Mouse (Mus musculus): ENCODE data around the gene H2-DMb1. TPM values are rescaled to one million over a fixed set of nuclear protein-coding genes. Genes with fewer than 3 reads are reported as not detected.

H2-DMb1 gene
- polyA plus RNA-seq (2012; rRNA removed) (1.2 TPM in 2 replicates), polyA plus RNA-seq (2014; fragmentation: Nextera tagmentation; extraction: Ambion mirVana) (0.79 and 0.86 TPM in 2 replicates)

DNA sequence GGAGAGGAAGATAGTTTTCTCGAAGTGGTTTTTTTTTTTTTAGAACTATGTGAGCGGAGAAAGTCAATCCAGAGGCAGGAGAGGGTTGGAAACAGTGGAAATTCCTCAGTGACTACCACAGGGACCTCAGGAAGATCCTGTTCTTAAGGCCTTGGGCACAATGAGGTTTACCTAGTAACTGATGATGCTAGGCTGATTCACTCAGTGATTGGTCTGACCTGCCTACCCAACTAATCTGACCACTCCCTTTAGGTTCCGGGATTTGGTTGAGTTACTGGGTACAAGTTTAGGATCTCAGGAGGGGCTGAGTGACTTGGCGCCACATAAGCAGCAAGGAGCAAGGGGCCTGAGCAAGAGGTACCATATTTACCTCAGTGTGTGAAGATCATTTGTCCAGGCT, at the start of gene H2-DMb1:
Gene H2-DMb1, plus strand, starts transcription at position 150 of the 400 bp plus-strand sequence.
- DNase-seq (ENCODE audit: low read depth in 3 of 3, low spot score in 3 of 3) (no peak), ATAC-seq (ENCODE audit: insufficient read depth) (no peak)

DNA sequence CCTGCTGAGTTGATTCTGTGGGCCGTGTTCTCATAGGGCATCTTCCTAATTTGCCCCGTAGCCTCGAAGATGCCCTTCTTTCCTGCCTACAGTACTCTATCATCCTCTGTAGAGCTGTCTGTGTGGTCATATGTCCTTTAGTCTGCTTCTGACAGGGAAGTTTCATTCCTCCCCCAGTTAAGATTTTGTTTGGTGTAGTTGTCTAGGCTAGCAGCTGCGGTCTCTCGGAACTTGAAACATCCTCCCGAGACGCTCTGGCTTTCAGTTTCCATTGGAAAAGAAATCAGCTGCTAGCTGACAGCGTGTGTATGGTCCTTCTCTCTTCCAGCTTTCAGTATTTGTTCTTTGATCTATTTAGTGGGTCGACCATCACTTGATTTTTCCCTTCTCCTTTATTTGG, 48.1 kb upstream of the H2-DMb1 start:
- Histone ChIP-seq H3K4me1 (replicated peaks; ENCODE audit: control insufficient read depth in 2 of 2, insufficient read depth in 2 of 2, low read length in 1 of 2) (no peaks in the 10 kb centered on the region), H3K4me3 (ENCODE audit: insufficient read depth in 1 of 2, low read depth in 2 of 2, low read length in 2 of 2) (no peak overlapping the region), H3K9me3 (ENCODE audit: control insufficient read depth, low read length) (no peaks in the 10 kb centered on the region), H3K4me2 (ENCODE audit: low read depth) (no peak overlapping the region), H3K27me3 (ENCODE audit: control insufficient read depth, insufficient read depth, low read length) (no peaks in the 10 kb centered on the region), H3K36me3 (replicated peaks; ENCODE audit: control insufficient read depth, insufficient read depth, low read depth) (no peaks in the 10 kb centered on the region; the same call in none of the 2 replicates), H3K9ac (replicated peaks) (no peak overlapping the region), H3K27ac (no peak overlapping the region)
- WGBS (ENCODE audit: insufficient replicate concordance) = 74% methylated on average over 9 of the region's 9 CpGs
- TF ChIP-seq CTCF (IDR thresholded peaks at IDR 0.05; ENCODE audit: low read depth) (no peak), EP300 (IDR thresholded peaks at IDR 0.05; ENCODE audit: low read depth) (no peak)
- ATAC-seq (ENCODE audit: insufficient read depth) (no peak), DNase-seq (ENCODE audit: low read depth in 3 of 3, low spot score in 3 of 3) (no peak)

More for the DNA sequence above, at the start of gene H2-DMb1:
- no peak within 1 kb of the TSS for H3K9ac ChIP-seq (replicated peaks)
- no peaks in the 10 kb centered on the region for H3K36me3 ChIP-seq (replicated peaks; ENCODE audit: control insufficient read depth, insufficient read depth, low read depth)
- H3K4me2 ChIP-seq (ENCODE audit: low read depth) = no peak within 1 kb of the TSS
- H3K27me3 ChIP-seq (ENCODE audit: control insufficient read depth, insufficient read depth, low read length) = no peaks in the 10 kb centered on the region
- 36% methylated on average over 4 of the region's 4 CpGs for WGBS (ENCODE audit: insufficient replicate concordance)
- TF ChIP-seq CTCF (IDR thresholded peaks at IDR 0.05; ENCODE audit: low read depth) = no peak
- TF ChIP-seq EP300 (IDR thresholded peaks at IDR 0.05; ENCODE audit: low read depth) = no peak
- H3K4me1 ChIP-seq (replicated peaks; ENCODE audit: control insufficient read depth in 2 of 2, insufficient read depth in 2 of 2, low read length in 1 of 2) = no peaks in the 10 kb centered on the region
- no peak within 1 kb of the TSS for H3K27ac ChIP-seq
- H3K4me3 ChIP-seq (ENCODE audit: insufficient read depth in 1 of 2, low read depth in 2 of 2, low read length in 2 of 2) = no peak within 1 kb of the TSS
- no peaks in the 10 kb centered on the region for H3K9me3 ChIP-seq (ENCODE audit: control insufficient read depth, low read length)

DNA sequence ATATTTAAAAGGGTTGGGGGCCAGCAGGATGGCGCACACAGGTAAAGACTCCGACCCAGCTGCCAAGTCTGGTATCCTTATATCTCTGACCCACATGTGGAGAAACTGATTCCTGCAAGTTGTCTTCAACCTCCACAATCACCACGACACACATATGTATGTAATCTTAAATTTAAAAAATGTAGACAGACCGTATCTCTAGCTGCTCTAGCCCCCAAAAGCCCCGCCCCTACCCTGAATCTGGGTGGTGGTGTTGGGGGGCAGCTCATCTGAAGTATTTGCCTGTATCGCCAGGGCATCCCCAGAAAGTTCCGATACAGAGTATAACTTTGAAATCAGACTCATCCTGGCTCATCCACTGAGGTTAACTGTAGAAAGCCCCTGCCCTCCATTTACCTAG, 46.3 kb upstream of the H2-DMb1 start:
- WGBS (ENCODE audit: insufficient replicate concordance) = 72% methylated on average over 7 of the region's 7 CpGs
- no peak overlapping the region for H3K27ac ChIP-seq
- ATAC-seq (ENCODE audit: insufficient read depth) = no peak
- H3K27me3 ChIP-seq (ENCODE audit: control insufficient read depth, insufficient read depth, low read length) = no peaks in the 10 kb centered on the region
- DNase-seq (ENCODE audit: low read depth in 3 of 3, low spot score in 3 of 3) = no peak
- H3K9ac ChIP-seq (replicated peaks) = no peak overlapping the region
- TF ChIP-seq CTCF (IDR thresholded peaks at IDR 0.05; ENCODE audit: low read depth) = no peak
- no peak for TF ChIP-seq EP300 (IDR thresholded peaks at IDR 0.05; ENCODE audit: low read depth)
- H3K4me2 ChIP-seq (ENCODE audit: low read depth) = no peak overlapping the region
- H3K4me1 ChIP-seq (replicated peaks; ENCODE audit: control insufficient read depth in 2 of 2, insufficient read depth in 2 of 2, low read length in 1 of 2) = no peaks in the 10 kb centered on the region
- H3K36me3 ChIP-seq (replicated peaks; ENCODE audit: control insufficient read depth, insufficient read depth, low read depth) = peaks cover 14% of the 10 kb centered on the region
- H3K9me3 ChIP-seq (ENCODE audit: control insufficient read depth, low read length) = no peaks in the 10 kb centered on the region
- H3K4me3 ChIP-seq (ENCODE audit: insufficient read depth in 1 of 2, low read depth in 2 of 2, low read length in 2 of 2) = no peak overlapping the region

DNA sequence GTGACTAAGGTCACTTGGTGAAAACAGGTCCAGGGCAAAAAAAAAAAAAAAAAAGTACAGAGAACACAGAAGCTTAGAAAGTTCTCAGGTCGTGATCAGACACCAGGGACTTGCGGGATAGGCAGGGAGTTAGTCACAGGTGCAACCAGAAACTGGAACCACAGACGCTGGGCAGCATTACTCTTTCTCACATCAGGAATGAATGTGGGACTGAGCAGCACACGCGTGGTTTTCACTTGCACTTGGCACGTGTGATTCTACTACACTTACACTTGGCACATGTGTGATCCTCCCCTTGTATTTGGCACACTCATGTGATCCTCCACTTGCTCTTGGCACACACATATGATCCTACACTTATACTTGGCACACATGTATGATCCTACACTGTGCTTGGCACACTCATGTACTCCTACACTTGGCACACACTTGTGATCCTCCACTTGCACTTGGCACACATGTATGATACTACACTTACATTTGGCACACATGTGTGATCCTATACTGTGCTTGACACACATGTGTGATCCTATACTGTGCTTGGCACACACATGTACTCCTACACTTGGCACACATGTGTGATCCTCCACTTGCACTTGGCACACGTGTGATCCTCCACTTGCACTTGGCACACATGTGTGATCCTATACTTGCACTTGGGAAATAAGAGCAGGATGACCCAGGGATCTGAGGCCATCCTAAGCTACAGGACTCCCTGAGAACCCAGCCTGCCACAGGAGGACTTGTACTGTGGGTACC, 45.6 kb upstream of the H2-DMb1 start:
- no peak overlapping the region for H3K27ac ChIP-seq
- DNase-seq (ENCODE audit: low read depth in 3 of 3, low spot score in 3 of 3) = no peak

GRCm38 (mm10) chr17:34108460-34108859, 44.4 kb upstream of the H2-DMb1 start:
- H3K9ac ChIP-seq (replicated peaks) = no peak overlapping the region
- no peaks in the 10 kb centered on the region for H3K4me1 ChIP-seq (replicated peaks; ENCODE audit: control insufficient read depth in 2 of 2, insufficient read depth in 2 of 2, low read length in 1 of 2)
- no peak overlapping the region for H3K4me2 ChIP-seq (ENCODE audit: low read depth)
- TF ChIP-seq CTCF (IDR thresholded peaks at IDR 0.05; ENCODE audit: low read depth) (no peak), EP300 (IDR thresholded peaks at IDR 0.05; ENCODE audit: low read depth) (no peak)
- H3K36me3 ChIP-seq (replicated peaks; ENCODE audit: control insufficient read depth, insufficient read depth, low read depth) = peaks cover 33% of the 10 kb centered on the region
- 82% methylated on average over 5 of the region's 6 CpGs for WGBS (ENCODE audit: insufficient replicate concordance)
- no peaks in the 10 kb centered on the region for H3K9me3 ChIP-seq (ENCODE audit: control insufficient read depth, low read length)
- DNase-seq (ENCODE audit: low read depth in 3 of 3, low spot score in 3 of 3) (no peak), ATAC-seq (ENCODE audit: insufficient read depth) (no peak)
- no peak overlapping the region for H3K27ac ChIP-seq
- H3K27me3 ChIP-seq (ENCODE audit: control insufficient read depth, insufficient read depth, low read length) = no peaks in the 10 kb centered on the region
- no peak overlapping the region for H3K4me3 ChIP-seq (ENCODE audit: insufficient read depth in 1 of 2, low read depth in 2 of 2, low read length in 2 of 2)

More for the DNA sequence above, 45.6 kb upstream of the H2-DMb1 start:
- peaks cover 21% of the 10 kb centered on the region for H3K36me3 ChIP-seq (replicated peaks; ENCODE audit: control insufficient read depth, insufficient read depth, low read depth)
- WGBS (ENCODE audit: insufficient replicate concordance) = 71% methylated on average over 7 of the region's 7 CpGs
- no peak overlapping the region for H3K4me2 ChIP-seq (ENCODE audit: low read depth)
- no peak overlapping the region for H3K9ac ChIP-seq (replicated peaks)
- no peaks in the 10 kb centered on the region for H3K9me3 ChIP-seq (ENCODE audit: control insufficient read depth, low read length)
- TF ChIP-seq CTCF (IDR thresholded peaks at IDR 0.05; ENCODE audit: low read depth) = no peak
- peak; percentile 24; the same call in 1 of the 2 replicates for ATAC-seq (ENCODE audit: insufficient read depth)
- H3K4me3 ChIP-seq (ENCODE audit: insufficient read depth in 1 of 2, low read depth in 2 of 2, low read length in 2 of 2) = no peak overlapping the region
- no peaks in the 10 kb centered on the region for H3K4me1 ChIP-seq (replicated peaks; ENCODE audit: control insufficient read depth in 2 of 2, insufficient read depth in 2 of 2, low read length in 1 of 2)
- H3K27me3 ChIP-seq (ENCODE audit: control insufficient read depth, insufficient read depth, low read length) = no peaks in the 10 kb centered on the region

Data from liver, embryonic 14.5 days (tissue).